Comparison of ENCODE assay signal across 9 mouse cellular contexts in the genomic region with DNA sequence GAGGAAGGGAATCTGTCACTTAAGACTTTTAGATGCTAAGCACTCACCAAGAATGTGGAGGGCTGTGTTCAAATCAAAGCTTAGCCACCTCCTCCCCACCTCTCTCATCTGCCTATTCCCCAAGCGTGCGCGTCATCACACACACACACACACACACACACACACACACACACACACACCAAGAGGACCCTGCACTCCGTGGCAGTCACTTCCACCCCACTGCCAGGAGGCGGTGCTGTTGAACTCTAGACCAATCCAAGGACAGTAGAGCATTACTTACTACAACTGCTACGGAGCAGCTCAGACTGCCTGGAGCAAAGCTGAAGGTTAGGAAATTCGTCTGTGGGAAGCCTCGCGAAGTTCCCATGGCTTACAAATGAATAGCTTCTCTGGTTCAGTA. TPM values are rescaled to one million over a fixed set of nuclear protein-coding genes. Genes with fewer than 3 reads are reported as not detected.
DNase-seq lines count a peak whose midpoint lies in the region; ATAC-seq lines count a peak whose summit lies in the region.
"Had no signal": no experiment of that assay in that cellular context is flagged by ENCODE, and none has a peak within 500 bp of the region (broad histone marks: within the 10 kb centered on the region; RNA-seq: fewer than 3 reads in every experiment).

No protein-coding gene starts in this region.

- 17% methylated on average over 9 of the region's 9 CpGs for WGBS in forebrain, embryonic 16.5 days
- 11% methylated on average over 9 of the region's 9 CpGs for WGBS in lung, embryonic 15.5 days
- 25% methylated on average over 9 of the region's 9 CpGs for WGBS in neural tube, embryonic 15.5 days

- H3K4me3 ChIP-seq in forebrain, embryonic 16.5 days (replicated peaks; ENCODE audit: low read length): no peak overlapping the region
- H3K4me3 ChIP-seq in lung, embryonic 15.5 days: no peak overlapping the region
- no peak overlapping the region for H3K4me3 ChIP-seq in neural tube, embryonic 15.5 days (replicated peaks)

- H3K27ac ChIP-seq in forebrain, embryonic 16.5 days (ENCODE audit: low read length): no peak overlapping the region
- peak overlapping the region; percentile 74 for H3K27ac ChIP-seq in lung, embryonic 15.5 days
- H3K27ac ChIP-seq in neural tube, embryonic 15.5 days (replicated peaks): no peak overlapping the region

- DNase-seq in 3134 (ENCODE audit: extremely low read depth, insufficient read length, low spot score): peak; percentile 72
- DNase-seq in brain, adult 2 months (ENCODE audit: low read depth, low spot score): peak; percentile 80
- peak; percentile 76 for DNase-seq in heart, postnatal 25 days (ENCODE audit: low spot score)
- peak; percentile 58 to 73 for DNase-seq in layer of hippocampus, adult 8-10 months (ENCODE audit: low spot score in 2 of 2)
- DNase-seq in testis, postnatal 14 days (ENCODE audit: low spot score): peak; percentile 65

- H3K27me3 ChIP-seq in forebrain, embryonic 16.5 days (replicated peaks; ENCODE audit: control insufficient read depth, insufficient read depth, low read length): peaks cover 30% of the 10 kb centered on the region
- no peaks in the 10 kb centered on the region for H3K27me3 ChIP-seq in lung, embryonic 15.5 days
- H3K27me3 ChIP-seq in neural tube, embryonic 15.5 days (replicated peaks): peaks cover 49% of the 10 kb centered on the region

- H3K9me3 ChIP-seq in forebrain, embryonic 16.5 days (ENCODE audit: control insufficient read depth, low read length): no peaks in the 10 kb centered on the region
- no peaks in the 10 kb centered on the region for H3K9me3 ChIP-seq in lung, embryonic 15.5 days
- no peaks in the 10 kb centered on the region for H3K9me3 ChIP-seq in neural tube, embryonic 15.5 days (replicated peaks)

- H3K4me2 ChIP-seq in forebrain, embryonic 16.5 days (ENCODE audit: low read length): no peak overlapping the region
- peak overlapping the region; percentile 78 for H3K4me2 ChIP-seq in lung, embryonic 15.5 days
- no peak overlapping the region for H3K4me2 ChIP-seq in neural tube, embryonic 15.5 days

- peak; percentile 76 for ATAC-seq in forebrain, embryonic 16.5 days
- peak; percentile 79 for ATAC-seq in lung, embryonic 15.5 days (ENCODE audit: borderline replicate concordance, extremely low read depth, low FRiP score, low TSS enrichment)
- ATAC-seq in neural tube, embryonic 15.5 days (ENCODE audit: low FRiP score): peak; percentile 55

- no peaks in the 10 kb centered on the region for H3K36me3 ChIP-seq in forebrain, embryonic 16.5 days (ENCODE audit: control insufficient read depth, insufficient read depth)
- H3K36me3 ChIP-seq in lung, embryonic 15.5 days: no peaks in the 10 kb centered on the region
- no peaks in the 10 kb centered on the region for H3K36me3 ChIP-seq in neural tube, embryonic 15.5 days
- H3K36me3 ChIP-seq: G1E had no signal

- no peak overlapping the region for H3K9ac ChIP-seq in forebrain, embryonic 16.5 days (replicated peaks; ENCODE audit: low read depth, low read length)
- no peak overlapping the region for H3K9ac ChIP-seq in lung, embryonic 15.5 days
- H3K9ac ChIP-seq in neural tube, embryonic 15.5 days (replicated peaks): no peak overlapping the region

- H3K4me1 ChIP-seq in forebrain, embryonic 16.5 days (replicated peaks; ENCODE audit: control insufficient read depth, insufficient read depth, low read length): peaks cover 23% of the 10 kb centered on the region
- H3K4me1 ChIP-seq in lung, embryonic 15.5 days: peaks cover 35% of the 10 kb centered on the region
- peaks cover 31% of the 10 kb centered on the region for H3K4me1 ChIP-seq in neural tube, embryonic 15.5 days

- intact Hi-C loops in heart, postnatal 25 days (cut with DNase I): loop anchor here (5.0 kb wide), 5 partner anchors 128 to 248 kb away; no protein-coding TSS in a partner anchor

RNA-seq across cellular contexts. Expression of gene Thbd, which starts 1.2 kb away (rescaled TPM):
- polyA plus RNA-seq in forebrain, embryonic 16.5 days (2015; fragmentation: Nextera tagmentation; extraction: Ambion mirVana): 7.3 and 10.4 TPM in 2 replicates
- 10 to 100 TPM; 41.8 to 57.1 TPM for total RNA-seq in heart, postnatal 25 days (2021)
- total RNA-seq in layer of hippocampus, adult 8-10 months (2022): 10 to 100 TPM in 1 of 4 experiments, 1 to 10 TPM in 3; 5.9 to 10.5 (median 7.9) TPM
- 98.0 and 102 TPM in 2 replicates for polyA plus RNA-seq in lung, embryonic 15.5 days (2015; fragmentation: Nextera tagmentation; extraction: Ambion mirVana)
- polyA plus RNA-seq in neural tube, embryonic 15.5 days (2015; fragmentation: Nextera tagmentation; extraction: Ambion mirVana): 6.7 and 8.0 TPM in 2 replicates
- total RNA-seq: G1E had no signal
- polyA plus RNA-seq: G1E had no signal

RNA-seq across cellular contexts. Expression of gene Sstr4, which starts 14.0 kb away (rescaled TPM):
- 1.6 and 2.1 TPM in 2 replicates for polyA plus RNA-seq in forebrain, embryonic 16.5 days (2015; fragmentation: Nextera tagmentation; extraction: Ambion mirVana)
- total RNA-seq in heart, postnatal 25 days (2021): 1 to 10 TPM; 1.0 to 1.2 TPM
- total RNA-seq in layer of hippocampus, adult 8-10 months (2022): 10 to 100 TPM; 54.3 to 76.5 (median 65.3) TPM
- 2.9 and 3.0 TPM in 2 replicates for polyA plus RNA-seq in lung, embryonic 15.5 days (2015; fragmentation: Nextera tagmentation; extraction: Ambion mirVana)
- 3.2 and 3.8 TPM in 2 replicates for polyA plus RNA-seq in neural tube, embryonic 15.5 days (2015; fragmentation: Nextera tagmentation; extraction: Ambion mirVana)
- total RNA-seq: G1E had no signal
- polyA plus RNA-seq: G1E had no signal

RNA-seq across cellular contexts. Expression of gene Cd93, which starts 34.2 kb away (rescaled TPM):
- polyA plus RNA-seq in forebrain, embryonic 16.5 days (2015; fragmentation: Nextera tagmentation; extraction: Ambion mirVana): 7.4 and 7.5 TPM in 2 replicates
- total RNA-seq in heart, postnatal 25 days (2021): 10 to 100 TPM; 70.2 to 74.9 TPM
- total RNA-seq in layer of hippocampus, adult 8-10 months (2022): 1 to 10 TPM; 3.1 to 4.3 (median 3.6) TPM
- 33.4 and 35.4 TPM in 2 replicates for polyA plus RNA-seq in lung, embryonic 15.5 days (2015; fragmentation: Nextera tagmentation; extraction: Ambion mirVana)
- 7.6 and 9.2 TPM in 2 replicates for polyA plus RNA-seq in neural tube, embryonic 15.5 days (2015; fragmentation: Nextera tagmentation; extraction: Ambion mirVana)
